Mouse (Mus musculus) hindbrain, embryonic 12.5 days (tissue): ENCODE results near the gene Dnmt3l. TPM values are rescaled to one million over a fixed set of nuclear protein-coding genes. Genes with fewer than 3 reads are reported as not detected.

ENCODE experiments used
- ATAC-seq: fragments of 200-750 bp; cut with Nextera tagmentation; 2 replicates; pipeline ENCODE4 v1.8.0; 2017; ENCODE audit warnings: moderate TSS enrichment; ENCODE audit not compliant: low FRiP score
- H3K27ac ChIP-seq: fragments of 300-500 bp; sonication (generic); 2 replicates; pipeline ENCODE4 v1.5.1; 2016; ENCODE audit warnings: mild to moderate bottlenecking
- H3K27me3 ChIP-seq: fragments of 300-500 bp; sonication (generic); 2 replicates; pipeline ENCODE4 v1.6.1; 2016; ENCODE audit warnings: mild to moderate bottlenecking
- H3K36me3 ChIP-seq: fragments of 300-500 bp; sonication (generic); 2 replicates; pipeline ENCODE4 v1.6.1; 2016; ENCODE audit warnings: mild to moderate bottlenecking
- H3K4me1 ChIP-seq: fragments of 300-500 bp; sonication (generic); 2 replicates; pipeline ENCODE4 v1.6.1; 2016
- H3K4me2 ChIP-seq: fragments of 300-500 bp; sonication (generic); replicated peaks from 2 replicates; pipeline ENCODE4 v1.6.1; 2016; ENCODE audit warnings: mild to moderate bottlenecking
- H3K4me3 ChIP-seq: fragments of 300-500 bp; sonication (generic); 2 replicates; pipeline ENCODE4 v1.5.1; 2016; ENCODE audit warnings: mild to moderate bottlenecking
- H3K9ac ChIP-seq: fragments of 300-500 bp; sonication (generic); 2 replicates; pipeline ENCODE4 v1.6.1; 2016; ENCODE audit warnings: mild to moderate bottlenecking, moderate library complexity
- H3K9me3 ChIP-seq: fragments of 300-500 bp; sonication (generic); replicated peaks from 2 replicates; pipeline ENCODE4 v1.6.1; 2016; ENCODE audit warnings: mild to moderate bottlenecking
- WGBS: fragments of 180-500 bp; shearing (Covaris S2); methylation state at CpG from one replicate; pipeline ENCODE4 v1.1.7; 2016; 5-methylcytosine and 5-hydroxymethylcytosine counted together
- polyA plus RNA-seq: library from polyadenylated mRNA; unstranded; fragments of >200 nt; fragmentation: Nextera tagmentation; extraction: Ambion mirVana; gene quantifications from 2 replicates; pipeline ENCODE4 v1.2.1, GENCODE M21; 2016

Dnmt3l gene
- polyA plus RNA-seq, 1 experiment from 2014 or later, result 0.48 TPM

GRCm38 (mm10) chr10:78042697-78043405 is 1.1 kb downstream of the Dnmt3l start:
- Histone ChIP-seq H3K9ac (peak overlapping the region; percentile 20; the same call in 1 of the 2 replicates), H3K27ac (no peak overlapping the region), H3K27me3 (peaks cover 11% of the 10 kb centered on the region; the same call in 1 of the 2 replicates), H3K4me1 (no peaks in the 10 kb centered on the region), H3K36me3 (no peaks in the 10 kb centered on the region), H3K4me2 (peak overlapping the region; percentile 48), H3K9me3 (no peaks in the 10 kb centered on the region), H3K4me3 (peak overlapping the region; percentile 26)
- ATAC-seq, result peak; percentile 41; the same call in 1 of the 2 replicates
- WGBS, result 59% methylated on average over 14 of the region's 14 CpGs

GRCm38 (mm10) chr10:78043406-78043836 is 1.7 kb downstream of the Dnmt3l start, which contains the start of gene Aire:
Aire (minus strand) TSS chr10:78043610.
- H3K27me3 ChIP-seq, result peaks cover 11% of the 10 kb centered on the region; the same call in 1 of the 2 replicates
- H3K27ac ChIP-seq, result no peak within 1 kb of the TSS
- 3% methylated on average over 27 of the region's 27 CpGs for WGBS
- H3K9me3 ChIP-seq, result no peaks in the 10 kb centered on the region
- no peaks in the 10 kb centered on the region for H3K4me1 ChIP-seq
- peak within 1 kb of the TSS; percentile 20; the same call in 1 of the 2 replicates for H3K9ac ChIP-seq
- peak; percentile 83 for ATAC-seq
- peak within 1 kb of the TSS; percentile 26 for H3K4me3 ChIP-seq
- no peaks in the 10 kb centered on the region for H3K36me3 ChIP-seq
- H3K4me2 ChIP-seq, result peak within 1 kb of the TSS; percentile 48

- Histone ChIP-seq H3K36me3 (no peaks in the 10 kb centered on the region), H3K4me2 (no peak overlapping the region), H3K27me3 (peaks cover 11% of the 10 kb centered on the region; the same call in 1 of the 2 replicates), H3K9me3 (no peaks in the 10 kb centered on the region), H3K27ac (no peak overlapping the region), H3K4me3 (no peak overlapping the region), H3K9ac (no peak overlapping the region), H3K4me1 (no peaks in the 10 kb centered on the region)
- no peak for ATAC-seq
- 72% methylated on average over 1 of the region's 1 CpGs for WGBS
Observed at GRCm38 (mm10) chr10:78044531-78044930, 2.8 kb downstream of the Dnmt3l start.

- H3K9ac ChIP-seq, result no peak overlapping the region
- H3K4me3 ChIP-seq, result no peak overlapping the region
- no peaks in the 10 kb centered on the region for H3K36me3 ChIP-seq
- H3K4me1 ChIP-seq, result no peaks in the 10 kb centered on the region
- ATAC-seq, result no peak
- H3K27me3 ChIP-seq, result peaks cover 11% of the 10 kb centered on the region; the same call in 1 of the 2 replicates
- no peak overlapping the region for H3K27ac ChIP-seq
- no peak overlapping the region for H3K4me2 ChIP-seq
- no peaks in the 10 kb centered on the region for H3K9me3 ChIP-seq
- 85% methylated on average over 4 of the region's 4 CpGs for WGBS
Observed at GRCm38 (mm10) chr10:78046388-78046787, 4.6 kb downstream of the Dnmt3l start.

GRCm38 (mm10) chr10:78048061-78048730 is 6.4 kb downstream of the Dnmt3l start:
- Histone ChIP-seq H3K36me3 (no peaks in the 10 kb centered on the region), H3K9me3 (no peaks in the 10 kb centered on the region), H3K27ac (no peak overlapping the region), H3K9ac (no peak overlapping the region), H3K4me2 (no peak overlapping the region), H3K4me3 (no peak overlapping the region), H3K27me3 (peaks cover 6% of the 10 kb centered on the region; the same call in 1 of the 2 replicates), H3K4me1 (no peaks in the 10 kb centered on the region)
- WGBS, result 84% methylated on average over 9 of the region's 10 CpGs
- no peak for ATAC-seq

- ATAC-seq, result no peak
- H3K4me2 ChIP-seq, result no peak overlapping the region
- no peak overlapping the region for H3K27ac ChIP-seq
- H3K36me3 ChIP-seq, result no peaks in the 10 kb centered on the region
- no peak overlapping the region for H3K4me3 ChIP-seq
- no peaks in the 10 kb centered on the region for H3K4me1 ChIP-seq
- peaks cover 1% of the 10 kb centered on the region; the same call in 1 of the 2 replicates for H3K27me3 ChIP-seq
- 54% methylated on average over 11 of the region's 11 CpGs for WGBS
- no peak overlapping the region for H3K9ac ChIP-seq
- no peaks in the 10 kb centered on the region for H3K9me3 ChIP-seq
Observed at GRCm38 (mm10) chr10:78049519-78050035, 7.8 kb downstream of the Dnmt3l start.

- WGBS, result 74% methylated on average over 19 of the region's 19 CpGs
- no peak for ATAC-seq
- H3K4me3 ChIP-seq, result no peak overlapping the region
- H3K4me2 ChIP-seq, result no peak overlapping the region
- no peaks in the 10 kb centered on the region for H3K9me3 ChIP-seq
- no peaks in the 10 kb centered on the region for H3K4me1 ChIP-seq
- no peak overlapping the region for H3K27ac ChIP-seq
- no peak overlapping the region for H3K9ac ChIP-seq
- no peaks in the 10 kb centered on the region for H3K36me3 ChIP-seq
- H3K27me3 ChIP-seq, result no peaks in the 10 kb centered on the region
Observed at GRCm38 (mm10) chr10:78054633-78055565, 13.2 kb downstream of the Dnmt3l start.

- Histone ChIP-seq H3K9me3 (no peaks in the 10 kb centered on the region), H3K9ac (no peak overlapping the region), H3K4me2 (no peak overlapping the region), H3K27me3 (no peaks in the 10 kb centered on the region), H3K4me3 (no peak overlapping the region), H3K4me1 (no peaks in the 10 kb centered on the region), H3K27ac (no peak overlapping the region), H3K36me3 (no peaks in the 10 kb centered on the region)
- WGBS, result 87% methylated on average over 8 of the region's 8 CpGs
- ATAC-seq, result no peak
Observed at GRCm38 (mm10) chr10:78057056-78057455, 15.3 kb downstream of the Dnmt3l start.

- peaks cover 8% of the 10 kb centered on the region for H3K27me3 ChIP-seq
- H3K9ac ChIP-seq, result no peak overlapping the region
- WGBS, result 89% methylated on average over 9 of the region's 9 CpGs
- 0 out of 2 replicates have a peak, but pooled peaks cover 3% of the 10 kb centered on the region for H3K4me1 ChIP-seq
- no peak for ATAC-seq
- H3K4me3 ChIP-seq, result no peak overlapping the region
- no peak overlapping the region for H3K4me2 ChIP-seq
- H3K27ac ChIP-seq, result no peak overlapping the region
- no peaks in the 10 kb centered on the region for H3K9me3 ChIP-seq
- H3K36me3 ChIP-seq, result no peaks in the 10 kb centered on the region
Observed at GRCm38 (mm10) chr10:78063122-78063521, 21.4 kb downstream of the Dnmt3l start.

GRCm38 (mm10) chr10:78067226-78067625 is 25.5 kb downstream of the Dnmt3l start:
- 36% methylated on average over 4 of the region's 4 CpGs for WGBS

GRCm38 (mm10) chr10:78068541-78068940 is 26.8 kb downstream of the Dnmt3l start:
- H3K27me3 ChIP-seq, result peaks cover 36% of the 10 kb centered on the region
- no peak overlapping the region for H3K27ac ChIP-seq
- no peak for ATAC-seq
- peak overlapping the region; percentile 97 for H3K4me2 ChIP-seq
- H3K9me3 ChIP-seq, result no peaks in the 10 kb centered on the region
- peak overlapping the region; percentile 62; the same call in 1 of the 2 replicates for H3K9ac ChIP-seq
- peaks cover 8% of the 10 kb centered on the region for H3K4me1 ChIP-seq
- peak overlapping the region; percentile 59 for H3K4me3 ChIP-seq
- no peaks in the 10 kb centered on the region for H3K36me3 ChIP-seq
- 31% methylated on average over 11 of the region's 11 CpGs for WGBS

More at GRCm38 (mm10) chr10:78067226-78067625, 25.5 kb downstream of the Dnmt3l start:
- H3K9ac ChIP-seq, result no peak overlapping the region
- H3K27me3 ChIP-seq, result peaks cover 36% of the 10 kb centered on the region
- no peaks in the 10 kb centered on the region for H3K36me3 ChIP-seq
- H3K27ac ChIP-seq, result no peak overlapping the region
- H3K4me2 ChIP-seq, result no peak overlapping the region
- no peak overlapping the region for H3K4me3 ChIP-seq
- ATAC-seq, result no peak
- no peaks in the 10 kb centered on the region for H3K9me3 ChIP-seq
- peaks cover 8% of the 10 kb centered on the region for H3K4me1 ChIP-seq
